Mouse (Mus musculus) kidney, postnatal 0 days (tissue): ENCODE data around the gene Saa3. TPM values are rescaled to one million over a fixed set of nuclear protein-coding genes. Genes with fewer than 3 reads are reported as not detected.
A peak's percentile ranks its signal among the peaks of the same experiment; 100 is the strongest.

Experiments used
- ATAC-seq: fragments of 200-750 bp; cut with Nextera tagmentation; replicated peaks from 2 replicates; pipeline ENCODE4 v1.8.0; 2017; ENCODE audit warnings: low read depth, moderate number of reproducible peaks, moderate TSS enrichment, moderate library complexity; ENCODE audit not compliant: low FRiP score
- DNase-seq: peaks from one replicate; pipeline ENCODE4 v3.0.0-alpha.2; 2016; ENCODE audit warnings: low spot score
- H3K27ac ChIP-seq: fragments of 300-500 bp; sonication (generic); 2 replicates; pipeline ENCODE4 v1.5.1; 2014; ENCODE audit warnings: mild to moderate bottlenecking
- H3K27me3 ChIP-seq: fragments of 300-500 bp; sonication (generic); 2 replicates; pipeline ENCODE4 v1.6.1; 2014; ENCODE audit warnings: low read length, mixed read lengths; ENCODE audit not compliant: insufficient read depth
- H3K36me3 ChIP-seq: fragments of 300-500 bp; sonication (generic); 2 replicates; pipeline ENCODE4 v1.6.1; 2014; ENCODE audit warnings: low read length, mixed read lengths; ENCODE audit not compliant: insufficient read depth
- H3K4me1 ChIP-seq: fragments of 300-500 bp; sonication (generic); replicated peaks from 2 replicates; pipeline ENCODE4 v1.6.1; 2014; ENCODE audit warnings: antibody characterized with exemption, low read length, mixed read lengths; ENCODE audit not compliant: insufficient read depth
- H3K4me2 ChIP-seq: fragments of 300-500 bp; sonication (generic); 2 replicates; pipeline ENCODE4 v1.6.1; 2014; ENCODE audit warnings: mild to moderate bottlenecking, low read length, moderate library complexity, mixed read lengths
- H3K4me3 ChIP-seq: fragments of 300-500 bp; sonication (generic); replicated peaks from 2 replicates; pipeline ENCODE4 v1.5.1; 2014; ENCODE audit warnings: low read depth, low read length
- H3K9ac ChIP-seq: fragments of 300-500 bp; sonication (generic); 2 replicates; pipeline ENCODE4 v1.6.1; 2014; ENCODE audit warnings: low read depth, low read length
- H3K9me3 ChIP-seq: fragments of 300-500 bp; sonication (generic); replicated peaks from 2 replicates; pipeline ENCODE4 v1.6.1; 2016; ENCODE audit warnings: low read length, inconsistent platforms, mixed read lengths
- CTCF ChIP-seq: IDR thresholded peaks from 2 replicates; pipeline ENCODE4 v1.5.1; 2016; ENCODE audit warnings: antibody characterized with exemption, low read depth, mild to moderate bottlenecking, moderate library complexity
- WGBS: fragments of 180-500 bp; shearing (Covaris S2); extraction: QIAGEN DNeasy Blood & Tissue Kit; methylation state at CpG from one replicate; pipeline ENCODE4 v1.1.7; 2014; 5-methylcytosine and 5-hydroxymethylcytosine counted together
- polyA plus RNA-seq: library from polyadenylated mRNA; unstranded; fragments of >200 nt; fragmentation: Nextera tagmentation; extraction: Ambion mirVana; gene quantifications from 2 replicates; pipeline ENCODE4 v1.2.1, GENCODE M21; 2015

Saa3 gene
- polyA plus RNA-seq, 1 experiment from 2014 or later, result 0.49 TPM

DNA sequence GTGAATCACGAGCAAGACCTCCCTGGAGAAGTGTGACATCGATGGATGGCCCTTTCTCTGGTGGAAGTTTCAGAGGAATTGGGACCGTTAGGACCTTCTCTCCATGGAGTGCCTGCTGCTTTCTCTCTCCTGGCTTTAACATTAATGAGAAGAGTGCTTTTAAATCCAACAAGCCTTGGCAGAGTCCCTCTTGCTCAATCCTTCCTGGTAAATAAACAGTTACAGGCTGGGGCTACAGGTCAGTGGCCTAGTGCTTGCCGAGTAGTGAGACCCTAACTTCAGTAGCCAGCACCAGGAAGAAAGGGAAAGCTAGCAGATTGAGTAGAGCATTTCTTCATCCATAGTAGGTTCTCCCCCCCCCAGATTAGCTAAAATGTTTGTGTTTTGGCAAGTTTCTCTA, 17.0 kb upstream of the Saa3 start, which contains the start of gene Saa4:
Gene Saa4 (minus strand): TSS at position 146 of the 400 bp plus-strand sequence.
- Histone ChIP-seq H3K9me3 (no peaks in the 10 kb centered on the region), H3K27ac (no peak within 1 kb of the TSS), H3K4me2 (no peak within 1 kb of the TSS), H3K36me3 (no peaks in the 10 kb centered on the region), H3K4me1 (no peaks in the 10 kb centered on the region), H3K4me3 (no peak within 1 kb of the TSS), H3K9ac (no peak within 1 kb of the TSS), H3K27me3 (no peaks in the 10 kb centered on the region)
- DNase-seq, result no peak
- ATAC-seq, result no peak
- 71% methylated on average over 4 of the region's 4 CpGs for WGBS
- TF ChIP-seq CTCF, result no peak

DNA sequence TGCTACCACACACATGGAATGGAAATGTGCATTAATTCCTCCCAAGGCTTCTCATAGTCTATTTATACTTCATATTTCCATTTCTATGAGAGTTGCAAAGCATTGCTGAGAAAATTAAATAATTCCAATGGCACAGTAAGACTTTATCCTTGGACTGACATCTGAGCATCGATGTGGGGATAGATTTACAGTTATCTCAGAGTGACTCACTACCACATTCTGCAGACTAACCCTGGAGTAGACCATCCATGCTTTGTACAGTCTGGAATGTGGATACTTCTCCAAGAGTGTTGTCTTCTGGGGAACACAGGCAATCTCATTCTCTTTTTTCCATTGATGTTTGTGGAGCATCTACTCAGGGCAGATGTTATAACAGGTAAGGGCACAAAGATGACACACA, 12.1 kb upstream of the Saa3 start:
- H3K4me1 ChIP-seq, result no peaks in the 10 kb centered on the region
- H3K4me3 ChIP-seq, result no peak overlapping the region
- no peaks in the 10 kb centered on the region for H3K9me3 ChIP-seq
- H3K9ac ChIP-seq, result no peak overlapping the region
- no peaks in the 10 kb centered on the region for H3K27me3 ChIP-seq
- DNase-seq (no peak), ATAC-seq (no peak)
- no peaks in the 10 kb centered on the region for H3K36me3 ChIP-seq
- WGBS, result 77% methylated on average over 1 of the region's 1 CpGs
- no peak overlapping the region for H3K4me2 ChIP-seq
- no peak overlapping the region for H3K27ac ChIP-seq
- no peak for TF ChIP-seq CTCF

DNA sequence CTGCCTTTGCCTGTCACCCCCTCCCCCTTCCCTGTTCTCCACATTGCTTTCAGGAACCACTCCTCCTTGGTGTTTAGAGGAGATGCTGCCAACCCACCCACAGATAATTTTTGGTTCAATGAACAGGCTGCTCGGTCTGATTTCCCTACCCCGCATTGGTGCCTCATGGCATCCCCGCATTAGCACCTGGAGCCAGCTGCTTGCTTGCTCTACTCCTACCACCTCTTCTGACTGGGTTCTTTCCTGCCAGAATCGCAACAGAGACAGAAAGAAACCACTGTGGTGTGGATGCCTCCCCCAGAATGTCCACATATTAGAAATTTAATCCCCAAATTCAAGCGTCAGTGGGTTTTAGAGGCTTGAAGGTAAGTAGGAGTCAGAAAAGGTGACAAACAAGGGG, 8.9 kb upstream of the Saa3 start:
- Histone ChIP-seq H3K4me2 (no peak overlapping the region), H3K36me3 (no peaks in the 10 kb centered on the region), H3K4me3 (no peak overlapping the region), H3K4me1 (no peaks in the 10 kb centered on the region), H3K9me3 (no peaks in the 10 kb centered on the region), H3K27ac (peak overlapping the region; percentile 0; the same call in 1 of the 2 replicates), H3K9ac (no peak overlapping the region), H3K27me3 (no peaks in the 10 kb centered on the region)
- no peak for TF ChIP-seq CTCF
- ATAC-seq (peak; percentile 64; the same call in 1 of the 2 replicates), DNase-seq (peak; percentile 66)
- 39% methylated on average over 5 of the region's 5 CpGs for WGBS

DNA sequence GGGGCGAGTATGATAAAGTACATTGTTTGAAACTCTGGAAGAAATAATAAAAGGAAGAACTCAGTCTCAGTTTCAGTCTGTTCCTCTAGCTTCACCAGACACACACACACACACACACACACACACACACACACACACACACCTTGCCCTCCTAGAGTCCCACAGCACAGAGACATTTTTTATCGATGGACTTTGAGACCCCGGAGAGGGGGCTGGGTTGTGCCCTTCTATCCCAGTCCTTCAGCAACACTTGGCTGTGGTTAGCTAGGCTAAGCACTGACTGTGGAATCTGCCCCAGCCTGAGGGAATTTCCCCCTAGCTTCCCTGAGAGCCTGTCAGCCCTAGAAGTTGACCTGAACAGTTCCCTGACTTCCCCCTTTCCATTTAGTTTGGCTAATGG, 8.3 kb upstream of the Saa3 start:
- Histone ChIP-seq H3K27me3 (no peaks in the 10 kb centered on the region), H3K4me3 (no peak overlapping the region), H3K36me3 (no peaks in the 10 kb centered on the region), H3K4me2 (no peak overlapping the region), H3K9ac (no peak overlapping the region), H3K27ac (peak overlapping the region; percentile 0; the same call in 1 of the 2 replicates), H3K9me3 (no peaks in the 10 kb centered on the region), H3K4me1 (no peaks in the 10 kb centered on the region)
- DNase-seq (peak; percentile 21), ATAC-seq (peak; percentile 87)
- no peak for TF ChIP-seq CTCF
- WGBS, result 70% methylated on average over 3 of the region's 3 CpGs

DNA sequence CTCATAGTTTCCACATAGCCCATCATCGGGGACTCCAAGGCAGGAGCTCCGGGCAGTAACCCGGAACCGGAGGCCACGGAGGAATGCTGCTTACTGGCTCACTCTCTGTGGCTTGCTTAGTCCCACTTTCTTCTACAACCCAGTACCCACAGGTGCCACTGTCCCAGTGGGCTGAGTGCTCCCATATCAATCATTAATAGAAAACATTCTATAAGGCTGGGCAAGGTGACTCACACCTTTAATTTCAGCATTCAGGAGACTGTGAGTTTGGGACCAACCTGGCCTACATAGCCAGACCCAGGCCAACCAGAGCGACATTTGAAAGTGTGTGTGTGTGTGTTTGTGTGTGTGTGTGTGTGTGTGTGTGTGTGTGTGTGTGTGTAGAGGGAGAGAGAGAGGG, 7.9 kb upstream of the Saa3 start:
- DNase-seq, result no peak

DNA sequence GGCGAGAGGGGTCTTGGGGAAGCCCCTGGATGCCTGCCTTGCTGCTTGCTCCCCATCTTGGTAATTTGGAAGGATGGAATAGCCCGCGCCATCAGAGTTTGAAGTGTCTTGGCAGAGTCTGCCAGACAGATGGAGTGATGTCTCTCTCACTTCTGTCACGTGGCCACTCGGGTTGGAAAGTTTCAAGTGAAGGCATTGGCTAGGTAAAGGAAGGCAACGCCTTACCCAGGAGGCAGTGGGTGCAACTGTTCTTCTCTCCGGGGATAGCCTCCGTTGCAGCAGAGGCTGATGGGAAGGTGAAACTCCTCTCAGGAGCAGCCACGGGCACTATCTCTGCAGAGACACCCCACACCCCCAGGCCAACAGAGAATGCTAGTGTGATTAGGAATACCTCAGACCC, 5.0 kb upstream of the Saa3 start:
- Histone ChIP-seq H3K27ac (no peak overlapping the region), H3K9ac (no peak overlapping the region), H3K36me3 (no peaks in the 10 kb centered on the region), H3K4me3 (no peak overlapping the region), H3K4me1 (no peaks in the 10 kb centered on the region), H3K27me3 (no peaks in the 10 kb centered on the region), H3K4me2 (no peak overlapping the region), H3K9me3 (no peaks in the 10 kb centered on the region)
- 84% methylated on average over 9 of the region's 9 CpGs for WGBS
- TF ChIP-seq CTCF, result no peak
- ATAC-seq (no peak), DNase-seq (no peak)

More for the DNA sequence above, 7.9 kb upstream of the Saa3 start:
- no peak for ATAC-seq
- no peak overlapping the region for H3K9ac ChIP-seq
- H3K9me3 ChIP-seq, result no peaks in the 10 kb centered on the region
- H3K27me3 ChIP-seq, result no peaks in the 10 kb centered on the region
- H3K4me1 ChIP-seq, result no peaks in the 10 kb centered on the region
- no peak overlapping the region for H3K4me2 ChIP-seq
- no peak overlapping the region for H3K27ac ChIP-seq
- no peaks in the 10 kb centered on the region for H3K36me3 ChIP-seq
- no peak overlapping the region for H3K4me3 ChIP-seq
- 82% methylated on average over 6 of the region's 6 CpGs for WGBS
- no peak for TF ChIP-seq CTCF

DNA sequence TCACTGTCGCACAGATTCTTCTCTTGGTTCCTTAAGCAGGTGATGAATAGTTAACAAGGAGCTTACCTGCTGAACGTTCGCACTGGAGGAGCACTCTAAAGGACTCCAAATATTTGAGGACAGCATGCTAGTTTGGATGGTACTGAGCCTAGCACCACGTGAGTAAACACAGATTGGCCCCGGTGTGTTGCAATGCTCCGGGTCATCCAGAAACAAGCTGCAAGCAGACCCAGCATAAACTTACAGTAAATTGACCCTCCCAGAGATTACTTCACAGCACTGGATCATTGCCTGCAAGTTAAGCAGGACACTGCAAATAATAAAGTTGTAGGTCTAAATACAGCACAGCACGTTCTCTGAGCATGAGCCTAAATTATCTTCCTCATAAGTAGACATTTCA, 4.0 kb upstream of the Saa3 start:
- H3K36me3 ChIP-seq, result no peaks in the 10 kb centered on the region
- WGBS, result 70% methylated on average over 7 of the region's 7 CpGs
- DNase-seq, result no peak

More for the DNA sequence above, 4.0 kb upstream of the Saa3 start:
- Histone ChIP-seq H3K4me2 (no peak overlapping the region), H3K4me3 (no peak overlapping the region), H3K4me1 (no peaks in the 10 kb centered on the region), H3K27ac (no peak overlapping the region), H3K9ac (no peak overlapping the region), H3K27me3 (no peaks in the 10 kb centered on the region), H3K9me3 (no peaks in the 10 kb centered on the region)
- ATAC-seq, result no peak
- TF ChIP-seq CTCF, result no peak
